Mouse (Mus musculus) bone marrow, adult 2 months (tissue): Measurements from ENCODE around the gene Plxnc1. TPM values are rescaled to one million over a fixed set of nuclear protein-coding genes. Genes with fewer than 3 reads are reported as not detected.

Experiments
- H3K27ac ChIP-seq: fragments of 200-500 bp; 2 replicates; pipeline ENCODE4 v1.5.1; 2012; ENCODE audit warnings: low read depth, mild to moderate bottlenecking, control low read depth, inconsistent platforms, low read length; ENCODE audit not compliant: control insufficient read depth, poor library complexity, insufficient read depth
- H3K4me1 ChIP-seq: fragments of 200-500 bp; 2 replicates; pipeline ENCODE4 v1.6.1; 2011; ENCODE audit warnings: low read length; ENCODE audit not compliant: control insufficient read depth, insufficient read depth
- H3K4me3 ChIP-seq: fragments of 200-500 bp; replicated peaks from 2 replicates; pipeline ENCODE3; 2011; ENCODE audit warnings: mild to moderate bottlenecking, low read depth, low read length, control low read depth; ENCODE audit not compliant: control insufficient read depth
- CTCF ChIP-seq: fragments of 200-500 bp; IDR thresholded peaks from 2 replicates; pipeline ENCODE4 v1.5.1; 2011; ENCODE audit warnings: low read length, control low read depth; ENCODE audit not compliant: control insufficient read depth, insufficient read depth
- POLR2A ChIP-seq: fragments of 200-500 bp; IDR thresholded peaks from 2 replicates; pipeline ENCODE4 v1.6.1; 2011; ENCODE audit warnings: low read depth, mild to moderate bottlenecking, control low read depth, low read length, borderline replicate concordance; ENCODE audit not compliant: control insufficient read depth
- WGBS: fragments of 180-500 bp; shearing (Covaris S2); methylation state at CpG from one replicate; pipeline ENCODE4 v1.1.7; 2018; 5-methylcytosine and 5-hydroxymethylcytosine counted together
- polyA plus RNA-seq: library from polyadenylated mRNA; stranded (reverse); fragments of >200 nt; gene quantifications from 2 replicates; pipeline ENCODE4 v1.2.4, GENCODE M21; 2011; ENCODE audit warnings: low replicate concordance; ENCODE audit not compliant: missing spikeins, insufficient read depth, insufficient read length

Plxnc1 gene
- polyA plus RNA-seq, 1 experiment, result 16.4 TPM

DNA sequence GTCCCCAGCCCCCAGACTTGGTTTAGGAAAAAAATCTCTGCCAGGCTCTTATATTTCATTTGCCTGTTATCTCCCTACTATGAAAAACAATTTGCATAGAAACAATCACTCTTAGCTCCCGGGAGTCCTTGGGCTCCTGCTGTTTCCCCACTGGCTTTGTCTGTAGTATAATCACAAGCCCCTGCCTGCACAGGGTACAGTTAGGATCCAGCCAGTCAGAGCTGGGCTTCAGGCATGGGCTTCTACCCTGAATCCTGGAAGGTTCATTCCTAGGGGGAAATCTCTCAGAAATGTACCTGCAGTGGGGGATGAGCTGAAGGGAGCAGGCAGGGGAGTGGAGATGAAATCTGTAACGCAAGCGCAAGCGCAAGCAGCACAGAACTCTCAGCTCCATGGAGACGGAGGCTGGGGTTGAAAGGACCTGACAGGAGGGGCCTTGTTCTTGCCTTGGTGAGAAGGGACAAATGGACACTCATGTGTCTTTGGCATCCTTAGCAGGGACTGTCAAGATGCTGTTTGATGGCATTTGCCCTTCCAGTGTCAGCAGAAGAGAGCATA is 33.7 kb upstream of the Plxnc1 start:
- no peak overlapping the region for H3K4me3 ChIP-seq
- TF ChIP-seq POLR2A, result no peak
- no peak for TF ChIP-seq CTCF
- no peak overlapping the region for H3K27ac ChIP-seq
- 80% methylated on average over 5 of the region's 5 CpGs for WGBS
- H3K4me1 ChIP-seq, result no peaks in the 10 kb centered on the region

DNA sequence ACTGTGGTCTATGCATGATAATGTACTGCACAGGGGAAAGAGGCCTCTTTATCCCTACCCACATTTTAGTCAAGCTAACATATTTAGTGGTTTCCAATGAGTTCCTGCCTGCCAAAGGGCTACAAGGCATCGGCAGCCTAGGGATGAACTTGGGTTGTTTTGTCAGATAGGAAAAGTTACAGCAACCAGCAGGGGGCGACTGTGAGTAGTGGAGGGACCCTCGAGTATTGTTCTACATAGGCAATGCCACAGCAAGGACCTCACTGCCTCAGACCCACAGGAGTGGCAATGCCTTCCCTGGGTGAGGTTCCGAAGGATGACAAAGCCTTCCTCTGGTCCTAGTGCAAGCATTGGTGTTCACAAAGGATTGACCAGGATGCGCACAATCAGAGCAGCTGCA is 31.7 kb upstream of the Plxnc1 start:
- H3K27ac ChIP-seq, result no peak overlapping the region
- no peak for TF ChIP-seq POLR2A
- peak; percentile 36; the same call in 1 of the 2 replicates for TF ChIP-seq CTCF
- no peak overlapping the region for H3K4me3 ChIP-seq
- 53% methylated on average over 5 of the region's 5 CpGs for WGBS
- H3K4me1 ChIP-seq, result no peaks in the 10 kb centered on the region

DNA sequence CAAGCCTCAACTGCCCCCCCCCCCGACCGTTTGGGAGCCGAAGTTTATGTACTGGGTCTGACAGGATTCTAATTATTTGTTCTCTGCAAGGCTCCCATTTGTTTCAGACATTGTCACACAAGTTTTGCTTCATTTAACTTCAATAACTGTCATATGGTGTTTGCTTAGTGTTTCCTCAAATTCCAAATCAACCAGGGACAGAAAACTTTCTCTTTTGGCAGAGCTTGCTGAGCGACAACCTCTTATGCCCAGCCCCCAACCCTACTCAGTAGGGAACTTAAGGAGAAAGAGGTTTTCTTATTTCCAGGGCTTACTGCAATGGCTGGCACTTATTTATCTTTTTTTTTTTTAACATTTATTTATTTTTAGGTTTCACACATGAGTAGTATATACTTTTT is 30.5 kb upstream of the Plxnc1 start:
- H3K27ac ChIP-seq, result no peak overlapping the region
- no peak overlapping the region for H3K4me3 ChIP-seq
- H3K4me1 ChIP-seq, result no peaks in the 10 kb centered on the region; the same call in 1 of the 2 replicates
- TF ChIP-seq CTCF (no peak), POLR2A (no peak)
- 68% methylated on average over 4 of the region's 4 CpGs for WGBS

DNA sequence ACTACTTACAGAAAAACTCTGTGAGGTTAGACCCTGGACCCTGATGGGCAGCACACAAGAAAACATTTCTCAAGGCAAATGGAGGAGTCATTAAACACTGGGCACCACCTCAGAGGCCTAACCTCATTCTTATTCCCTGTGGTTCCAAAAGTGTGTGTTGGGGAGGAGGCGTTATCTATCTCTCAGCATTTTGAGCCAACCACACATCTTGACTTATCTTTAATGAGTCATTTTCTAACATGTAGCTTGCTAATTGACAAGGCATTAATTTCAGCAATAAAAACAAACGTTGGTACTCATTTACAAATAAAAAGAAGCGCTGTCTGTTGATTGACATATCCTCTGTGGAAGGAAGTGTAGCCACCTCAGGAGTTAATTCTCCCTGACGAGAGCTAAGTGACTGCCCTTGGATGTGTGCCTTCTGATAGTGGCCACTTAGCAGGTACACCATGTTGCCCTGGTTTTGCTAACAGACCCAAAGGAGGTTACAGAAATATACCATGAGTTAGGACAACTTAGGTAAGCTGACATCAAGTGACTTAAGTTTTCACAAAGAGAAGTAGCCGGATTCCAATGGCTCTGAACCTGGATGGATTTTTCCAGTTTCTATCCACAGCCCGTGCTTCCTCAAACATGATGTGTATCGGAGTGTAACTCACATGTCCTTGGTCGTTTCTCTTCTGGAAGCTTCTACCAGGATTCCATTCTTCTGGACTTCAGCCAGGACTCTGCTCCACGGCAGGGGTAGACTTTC is 29.9 kb upstream of the Plxnc1 start:
- TF ChIP-seq POLR2A (no peak), CTCF (no peak)
- WGBS, result 56% methylated on average over 9 of the region's 9 CpGs
- no peak overlapping the region for H3K27ac ChIP-seq

DNA sequence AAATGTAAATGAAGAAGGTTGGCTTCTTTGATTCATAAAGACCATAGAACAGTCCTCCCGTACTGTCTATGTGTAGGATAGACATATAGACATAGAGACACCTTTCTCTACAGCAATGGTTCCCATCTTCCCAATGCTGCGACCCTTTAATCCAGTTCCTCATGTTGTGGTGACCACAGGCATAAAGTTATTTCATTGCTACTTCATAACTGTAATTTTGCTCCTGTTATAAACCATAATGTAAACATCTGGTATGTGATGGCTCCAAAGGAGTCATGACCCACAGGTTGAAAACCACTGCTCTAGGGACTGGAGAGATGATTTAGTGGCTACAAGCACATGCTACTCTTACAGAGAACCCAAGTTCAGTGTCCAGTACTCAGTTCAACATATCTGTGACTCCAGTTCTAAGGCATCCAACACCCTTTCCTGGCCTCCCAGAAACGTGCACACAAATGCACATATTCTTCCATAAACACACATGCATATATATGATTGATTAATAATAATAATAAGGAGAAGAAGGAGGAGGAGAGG is 27.1 kb upstream of the Plxnc1 start:
- TF ChIP-seq POLR2A (no peak), CTCF (no peak)
- Histone ChIP-seq H3K4me1 (no peaks in the 10 kb centered on the region; the same call in 1 of the 2 replicates), H3K4me3 (no peak overlapping the region), H3K27ac (no peak overlapping the region)
- 75% methylated on average over 3 of the region's 3 CpGs for WGBS

More for the DNA sequence above, 29.9 kb upstream of the Plxnc1 start:
- H3K4me3 ChIP-seq, result no peak overlapping the region
- H3K4me1 ChIP-seq, result no peaks in the 10 kb centered on the region; the same call in 1 of the 2 replicates

DNA sequence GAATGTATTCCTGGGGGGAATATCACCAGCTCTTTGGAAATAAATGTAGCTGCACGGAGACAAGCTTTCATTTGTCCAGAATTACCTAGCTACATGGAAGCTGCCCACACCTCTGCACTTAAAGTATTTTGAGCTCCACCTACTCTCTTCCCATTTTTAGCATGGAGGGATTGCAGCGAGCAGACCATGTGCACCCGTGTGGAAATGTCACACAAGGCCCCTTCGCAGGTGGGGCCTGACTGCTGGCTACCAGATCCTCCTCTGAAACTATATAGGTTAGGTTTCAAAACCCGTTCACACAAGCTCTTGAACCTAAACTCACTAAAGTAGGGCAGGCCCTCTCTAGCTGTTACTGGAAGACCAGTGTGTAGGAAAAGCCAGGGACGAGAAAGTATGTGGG is 25.6 kb upstream of the Plxnc1 start:
- Histone ChIP-seq H3K4me1 (peaks cover 1% of the 10 kb centered on the region), H3K4me3 (no peak overlapping the region), H3K27ac (no peak overlapping the region)
- TF ChIP-seq CTCF (no peak), POLR2A (no peak)
- 62% methylated on average over 6 of the region's 6 CpGs for WGBS

DNA sequence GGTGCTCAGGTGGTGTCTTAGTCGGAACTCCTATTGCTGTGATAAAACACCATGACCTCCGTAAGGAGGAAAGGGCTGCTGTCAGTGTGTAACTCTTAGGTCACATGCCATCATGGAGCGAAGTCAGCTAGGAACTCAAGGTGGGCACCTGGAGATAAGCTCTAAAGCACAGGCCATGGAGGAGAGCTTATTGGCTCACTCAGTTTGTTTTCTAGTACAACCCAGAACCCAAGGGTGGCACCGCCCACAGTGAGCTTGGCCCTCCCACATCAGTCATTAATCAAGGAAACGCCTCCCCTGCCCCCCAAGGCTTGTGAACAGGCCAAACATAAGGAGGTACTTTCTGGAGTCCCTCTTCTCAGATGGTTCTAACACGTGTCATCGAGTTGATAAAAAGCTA is 22.8 kb upstream of the Plxnc1 start:
- WGBS, result 62% methylated on average over 7 of the region's 7 CpGs

DNA sequence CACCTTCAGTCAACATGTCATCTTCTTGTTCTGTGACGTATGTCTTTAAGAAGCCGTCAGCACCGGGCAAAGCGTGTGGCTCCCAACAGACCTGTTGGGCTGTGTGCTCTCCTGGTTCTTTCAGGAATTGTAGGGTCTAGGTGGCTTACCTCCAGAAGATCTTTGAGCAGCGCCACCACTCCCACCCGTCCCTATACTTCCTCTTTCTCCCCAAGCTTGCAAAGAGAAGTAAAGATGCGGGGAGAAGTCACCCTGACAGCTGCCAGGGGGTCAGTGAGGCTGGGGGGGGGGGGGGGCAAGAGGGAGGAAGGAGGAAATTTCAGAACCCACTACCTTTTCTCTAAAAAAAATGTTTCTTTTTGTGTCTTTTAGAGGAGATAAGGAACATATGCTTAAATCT is 22.2 kb upstream of the Plxnc1 start:
- WGBS, result 19% methylated on average over 7 of the region's 7 CpGs
- no peak overlapping the region for H3K4me3 ChIP-seq
- H3K4me1 ChIP-seq, result peaks cover 1% of the 10 kb centered on the region
- TF ChIP-seq POLR2A, result no peak
- no peak for TF ChIP-seq CTCF
- H3K27ac ChIP-seq, result no peak overlapping the region

More for the DNA sequence above, 22.8 kb upstream of the Plxnc1 start:
- TF ChIP-seq CTCF (no peak), POLR2A (no peak)
- Histone ChIP-seq H3K27ac (no peak overlapping the region), H3K4me1 (peaks cover 1% of the 10 kb centered on the region), H3K4me3 (no peak overlapping the region)

DNA sequence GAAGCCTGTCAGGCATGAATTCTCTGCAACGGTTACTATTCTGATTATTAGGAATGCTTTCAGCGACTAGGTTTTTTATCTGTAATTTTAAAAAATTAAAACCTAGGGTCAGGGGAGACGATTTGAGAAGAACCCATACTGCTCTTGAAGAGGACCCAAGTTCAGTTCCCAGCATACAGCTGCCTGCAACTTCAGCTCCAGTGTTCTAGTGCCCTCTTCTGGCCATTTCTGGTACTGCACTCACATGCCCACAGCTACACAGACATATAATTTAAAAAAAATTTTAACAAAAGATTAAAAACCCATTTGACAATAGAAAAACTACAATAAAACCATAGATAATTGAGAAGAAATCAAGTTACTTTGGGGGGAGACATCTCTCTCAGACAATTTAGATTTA is 20.5 kb upstream of the Plxnc1 start:
- TF ChIP-seq POLR2A (no peak), CTCF (peak; percentile 68)
- WGBS, result 84% methylated on average over 3 of the region's 3 CpGs
- H3K4me1 ChIP-seq, result peaks cover 1% of the 10 kb centered on the region; the same call in 1 of the 2 replicates
- no peak overlapping the region for H3K4me3 ChIP-seq
- no peak overlapping the region for H3K27ac ChIP-seq
